Mouse (Mus musculus): Measurements from ENCODE around the gene Synj2.

Synj2 gene

DNA sequence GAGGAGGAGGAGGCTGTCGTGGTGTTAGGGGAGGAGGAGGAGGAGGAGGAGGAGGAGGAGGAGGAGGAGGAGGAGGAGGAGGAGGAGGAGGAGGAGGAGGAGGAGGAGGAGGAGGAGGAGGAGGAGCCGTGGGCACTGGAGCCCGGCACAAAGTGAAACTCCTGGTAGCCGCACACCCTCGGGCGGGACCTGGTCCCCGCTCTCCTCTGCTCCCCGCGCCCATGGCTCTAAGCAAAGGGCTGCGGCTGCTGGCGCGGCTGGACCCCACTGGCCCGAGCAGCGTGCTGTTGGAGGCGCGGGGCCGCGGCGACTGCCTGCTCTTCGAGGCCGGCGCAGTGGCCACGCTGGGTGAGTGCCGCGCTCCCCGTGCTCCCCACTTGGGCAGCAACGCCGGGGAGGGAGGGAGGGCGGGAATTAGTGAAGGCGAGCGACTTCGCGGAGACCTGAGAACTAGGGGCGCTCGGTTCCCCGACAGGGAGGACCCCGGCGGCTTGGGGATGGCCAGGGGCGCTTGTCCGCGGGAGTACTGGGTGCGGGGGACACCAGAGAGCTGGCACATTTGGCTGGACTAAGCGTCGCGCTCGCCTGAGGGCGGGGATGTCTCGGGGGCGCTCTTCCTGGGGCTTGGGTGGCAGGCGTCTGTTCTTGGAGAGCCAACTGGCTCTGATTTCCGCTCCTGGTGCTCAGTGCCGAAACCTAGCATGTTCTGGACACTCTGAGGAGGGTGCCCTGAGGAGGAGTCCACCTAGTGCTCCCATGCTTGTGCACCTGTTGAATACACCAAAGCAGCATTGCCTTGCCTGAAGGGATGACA is at the start of gene Synj2:
Synj2 (plus strand) TSS at position 51 of the 814 bp plus-strand sequence.
- DNase-seq = peak; percentile 70

- DNase-seq = no peak
Measured at GRCm38 (mm10) chr17:5891933-5892683, 49.0 kb upstream of the Synj2 start.

- peak; percentile 68 for DNase-seq
Measured at GRCm38 (mm10) chr17:5893092-5893491, 48.0 kb upstream of the Synj2 start.

- DNase-seq = no peak
Measured at GRCm38 (mm10) chr17:5893574-5894148, 47.4 kb upstream of the Synj2 start.

GRCm38 (mm10) chr17:5896066-5896465 is 45.0 kb upstream of the Synj2 start:
- DNase-seq = no peak

DNA sequence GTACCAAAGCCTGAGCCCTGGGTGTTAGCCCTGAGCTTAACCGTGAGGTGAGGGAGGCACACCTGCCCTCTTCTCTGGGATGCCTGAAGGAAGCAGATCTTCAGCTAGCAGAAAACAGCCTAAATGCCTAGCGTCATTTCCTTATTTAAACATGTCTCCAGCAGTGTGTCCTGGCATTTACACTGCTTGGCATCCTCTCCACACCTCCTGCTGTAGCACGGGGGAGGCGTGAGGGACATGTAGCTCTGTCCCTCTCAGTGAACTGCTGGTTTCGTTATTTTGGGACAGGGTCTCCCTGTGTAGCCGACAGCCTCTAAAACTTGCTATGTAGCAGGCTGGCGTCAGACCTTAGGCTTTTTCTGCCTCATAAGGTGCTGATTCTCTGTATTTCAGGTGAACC is 44.5 kb upstream of the Synj2 start:
- no peak for DNase-seq

- DNase-seq = no peak
Measured at GRCm38 (mm10) chr17:5897326-5898200, 43.5 kb upstream of the Synj2 start.

GRCm38 (mm10) chr17:5899251-5899650 is 41.8 kb upstream of the Synj2 start:
- DNase-seq = no peak

DNA sequence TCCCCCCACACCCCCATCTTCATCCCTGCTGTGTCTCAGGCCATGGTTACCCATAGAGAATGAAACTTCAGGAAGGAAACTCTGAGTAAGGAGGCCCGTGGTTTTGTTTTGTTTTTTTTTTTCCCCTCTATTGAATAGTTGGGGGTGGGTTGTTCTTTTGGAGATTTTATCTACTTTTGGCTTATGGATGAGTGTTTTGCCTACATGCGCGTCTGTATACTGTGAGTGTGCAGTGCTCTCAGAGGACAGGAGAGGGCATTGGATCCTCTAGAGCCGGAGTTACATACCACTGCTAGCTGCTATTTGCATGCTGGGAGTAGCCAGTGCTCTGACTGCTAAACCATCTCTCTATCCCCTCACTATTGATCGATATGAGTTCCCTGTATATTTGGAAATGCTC is 39.7 kb upstream of the Synj2 start:
- DNase-seq = no peak

GRCm38 (mm10) chr17:5903630-5904301 is 37.3 kb upstream of the Synj2 start:
- DNase-seq = no peak

GRCm38 (mm10) chr17:5909681-5910080 is 31.4 kb upstream of the Synj2 start:
- DNase-seq = no peak

GRCm38 (mm10) chr17:5911591-5911990 is 29.5 kb upstream of the Synj2 start:
- no peak for DNase-seq

DNA sequence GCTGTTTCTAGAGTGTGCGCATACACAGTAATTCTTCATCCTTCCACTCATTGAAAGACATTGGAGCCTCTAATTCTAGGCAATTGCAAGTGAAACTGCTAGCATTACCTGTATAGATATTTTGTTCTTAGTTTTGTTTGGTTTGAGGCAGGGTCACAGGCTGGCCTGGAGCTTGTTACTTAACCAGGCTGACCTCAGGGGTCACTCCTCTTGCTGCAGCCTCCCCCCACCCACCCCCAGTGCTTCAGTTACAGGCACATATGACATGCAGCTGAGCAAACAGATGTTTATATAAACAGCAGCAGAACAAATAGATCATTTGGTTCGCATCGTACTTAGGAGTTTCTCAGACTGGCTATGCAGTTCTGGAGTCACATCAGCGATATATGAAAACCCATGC is 28.3 kb upstream of the Synj2 start:
- DNase-seq = no peak

GRCm38 (mm10) chr17:5914217-5914616 is 26.9 kb upstream of the Synj2 start:
- DNase-seq = no peak

GRCm38 (mm10) chr17:5921954-5922353 is 19.1 kb upstream of the Synj2 start:
- no peak for DNase-seq

DNA sequence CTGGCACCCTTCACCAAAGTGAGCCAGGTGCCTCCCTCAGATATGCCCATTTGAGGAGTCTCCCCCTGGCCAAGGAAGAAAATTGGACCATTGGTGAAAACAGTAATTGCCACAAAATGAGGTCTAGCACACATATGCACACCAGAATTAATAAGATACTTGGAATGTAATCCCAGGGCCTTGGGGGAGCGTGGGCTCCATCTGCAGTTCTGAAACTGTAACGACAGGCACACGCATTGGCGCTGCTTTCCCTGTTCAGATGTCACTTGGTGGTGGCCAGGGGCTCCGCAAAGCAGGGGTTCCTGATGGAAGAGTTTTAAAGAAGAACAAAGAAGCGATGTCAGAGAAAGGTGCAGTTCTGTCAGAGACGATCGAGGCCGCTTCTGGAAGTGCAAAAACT is 17.8 kb upstream of the Synj2 start:
- no peak for DNase-seq

- no peak for DNase-seq
Measured at GRCm38 (mm10) chr17:5924238-5924637, 16.8 kb upstream of the Synj2 start.

- no peak for DNase-seq
Measured at GRCm38 (mm10) chr17:5926710-5927109, 14.4 kb upstream of the Synj2 start.

- no peak for DNase-seq
Measured at GRCm38 (mm10) chr17:5929031-5929430, 12.0 kb upstream of the Synj2 start.

DNA sequence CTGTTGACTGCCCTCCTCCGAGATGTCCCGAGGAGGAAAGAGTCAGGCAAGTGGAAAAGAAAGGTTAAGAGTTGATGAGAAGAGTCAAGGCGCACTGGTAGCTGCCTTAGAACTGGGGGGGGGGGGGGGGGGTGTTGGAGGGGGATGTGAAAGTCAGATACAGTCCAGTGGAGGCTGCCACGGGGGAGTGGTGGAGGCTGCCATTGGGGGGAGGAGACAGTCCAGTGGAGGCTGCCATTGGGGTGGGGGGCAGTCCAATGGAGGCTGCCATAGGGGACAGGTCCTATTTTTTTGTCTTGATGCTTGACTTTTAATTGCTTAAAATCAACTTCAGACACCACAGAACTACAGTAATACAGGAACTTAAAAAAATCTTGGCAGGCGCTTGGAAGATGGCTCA is 8.9 kb upstream of the Synj2 start:
- DNase-seq = no peak

DNA sequence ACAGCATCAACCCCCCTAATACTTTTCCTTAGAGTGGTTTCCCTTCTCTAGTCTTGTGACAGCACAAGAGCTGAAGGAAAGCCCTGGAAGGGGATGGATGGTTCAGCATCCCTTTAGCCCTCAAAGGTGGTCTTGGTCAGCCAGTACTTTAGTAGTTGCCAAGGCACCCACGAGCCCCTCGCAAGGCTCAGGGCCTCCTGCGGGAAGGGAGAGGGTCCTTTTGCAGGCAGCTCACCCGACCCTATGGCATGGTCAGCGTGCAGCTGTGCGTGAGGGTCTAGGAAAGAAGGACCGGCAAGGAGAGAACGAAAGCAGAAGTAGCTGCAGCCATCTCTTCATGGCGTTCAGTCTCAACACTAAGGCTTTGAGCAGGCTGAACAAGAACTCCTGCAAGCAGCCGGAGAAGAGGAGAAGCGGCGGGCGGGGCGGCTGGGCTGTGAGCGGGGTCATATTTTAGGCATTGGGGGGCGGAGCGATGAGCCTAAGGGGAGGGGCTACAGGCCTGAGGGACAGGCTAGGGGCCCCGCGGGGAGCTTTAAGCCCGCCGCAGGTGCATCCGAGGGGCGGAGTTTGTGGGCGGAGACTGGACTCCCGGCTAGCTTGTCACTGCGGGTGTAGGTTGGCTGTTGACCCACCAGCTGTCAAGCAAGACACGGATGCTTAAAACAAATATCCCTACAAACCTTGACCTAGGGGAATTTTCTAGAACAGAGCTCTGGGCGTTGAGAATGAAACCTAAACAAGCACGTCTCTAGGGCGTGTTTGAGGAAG is 6.3 kb upstream of the Synj2 start:
- peak; percentile 81 for DNase-seq

DNA sequence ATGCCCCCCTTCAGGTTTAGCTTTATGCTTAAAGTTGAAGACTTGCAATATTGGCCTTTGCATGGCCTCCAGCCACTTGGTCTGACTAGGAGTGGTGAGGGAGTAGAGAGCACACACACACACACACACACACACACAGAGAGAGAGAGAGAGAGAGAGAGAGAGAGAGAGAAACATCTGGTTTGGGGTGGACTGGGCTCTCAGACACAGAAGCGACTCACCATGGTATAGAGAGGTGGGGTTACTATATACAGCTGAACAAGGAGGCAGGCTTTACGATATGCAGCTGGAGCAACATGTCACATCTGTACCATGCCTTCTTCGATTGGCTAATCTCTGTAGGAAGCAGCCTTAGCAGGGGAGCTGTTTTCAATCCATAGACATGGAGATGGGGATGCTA is 5.4 kb upstream of the Synj2 start:
- no peak for DNase-seq

Measured in kidney, adult 18-20 months (tissue).